Mouse (Mus musculus) gastrocnemius, adult 2 months (tissue): ENCODE results near the gene Prkcb. TPM values are rescaled to one million over a fixed set of nuclear protein-coding genes. Genes with fewer than 3 reads are reported as not detected.

Experiments
- DNase-seq: peaks from one replicate; pipeline ENCODE4 v3.0.0; 2022
- H3K27ac ChIP-seq: fragments of 200-600 bp; 2 replicates; pipeline ENCODE4 v1.8.1; 2022; ENCODE audit warnings: mild to moderate bottlenecking
- H3K4me3 ChIP-seq: fragments of 200-600 bp; 2 replicates; pipeline ENCODE4 v1.8.1; 2022; ENCODE audit warnings: mild to moderate bottlenecking, moderate library complexity
- CTCF ChIP-seq: fragments of 200-600 bp; IDR thresholded peaks from 2 replicates; pipeline ENCODE4 v1.8.1; 2022; ENCODE audit warnings: antibody characterized with exemption, mild to moderate bottlenecking, moderate library complexity
- intact Hi-C: fragments of 180-260 bp; cut with DNase I; formaldehyde crosslinking; loops from one replicate; pipeline ENCODE4 v1.15.1; 2025
- total RNA-seq, 2 experiments: library from RNA; stranded (reverse); gene quantifications; 2 replicates each; pipeline ENCODE4 v1.2.3; 2021

The Prkcb gene
- total RNA-seq, 2 experiments from 2014 or later = 0.54 to 1.1 TPM

DNA sequence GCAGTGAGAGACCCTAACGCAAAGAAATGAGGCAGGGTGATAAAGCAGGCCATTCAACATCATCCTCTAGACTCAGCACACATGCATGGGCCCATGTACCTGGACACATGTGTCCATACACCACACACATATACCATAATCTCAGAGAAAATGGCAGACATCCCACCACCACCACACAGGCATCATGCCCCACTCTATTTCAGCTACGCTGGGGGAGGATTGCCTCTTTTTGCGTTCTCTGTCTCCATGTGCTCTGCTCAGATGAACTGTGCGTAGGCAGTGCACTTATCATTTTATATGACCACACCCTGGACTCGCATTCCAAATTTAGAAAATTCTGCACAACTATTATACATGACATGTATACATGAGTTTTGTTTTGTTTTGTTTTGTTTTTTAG is 286.5 kb downstream of the Prkcb start:
- no peak for DNase-seq
- Histone ChIP-seq H3K4me3 (no peak overlapping the region), H3K27ac (no peak overlapping the region)
- intact Hi-C loops = no loop called here
- TF ChIP-seq CTCF = no peak

- no peak for TF ChIP-seq CTCF
- Histone ChIP-seq H3K4me3 (no peak overlapping the region), H3K27ac (no peak overlapping the region)
- intact Hi-C loops = no loop called here
- no peak for DNase-seq
Measured at GRCm38 (mm10) chr7:122575506-122575905, 287.0 kb downstream of the Prkcb start.

- no peak for TF ChIP-seq CTCF
- Histone ChIP-seq H3K4me3 (no peak overlapping the region), H3K27ac (no peak overlapping the region)
- intact Hi-C loops = no loop called here
- no peak for DNase-seq
Measured at GRCm38 (mm10) chr7:122577571-122577970, 289.0 kb downstream of the Prkcb start.

- intact Hi-C loops = no loop called here
- no peak for TF ChIP-seq CTCF
- Histone ChIP-seq H3K4me3 (no peak overlapping the region), H3K27ac (no peak overlapping the region)
- no peak for DNase-seq
Measured at GRCm38 (mm10) chr7:122579461-122580157, 291.1 kb downstream of the Prkcb start.

DNA sequence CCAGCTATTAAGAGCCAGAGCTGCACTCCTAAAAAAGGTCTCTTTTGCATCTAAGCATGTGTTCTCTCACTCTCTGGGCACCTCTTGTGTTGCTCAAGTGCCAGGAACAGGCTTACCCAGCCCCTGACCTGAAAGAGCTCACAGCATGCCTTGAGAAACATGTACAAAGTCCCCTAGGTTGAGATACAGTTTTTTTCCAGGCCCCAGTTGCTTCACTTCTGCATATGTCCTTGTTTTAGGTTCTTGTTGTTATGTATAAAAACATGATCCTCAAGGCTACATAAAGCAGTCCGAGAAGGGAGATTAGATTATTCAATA is 291.6 kb downstream of the Prkcb start:
- H3K27ac ChIP-seq = no peak overlapping the region

DNA sequence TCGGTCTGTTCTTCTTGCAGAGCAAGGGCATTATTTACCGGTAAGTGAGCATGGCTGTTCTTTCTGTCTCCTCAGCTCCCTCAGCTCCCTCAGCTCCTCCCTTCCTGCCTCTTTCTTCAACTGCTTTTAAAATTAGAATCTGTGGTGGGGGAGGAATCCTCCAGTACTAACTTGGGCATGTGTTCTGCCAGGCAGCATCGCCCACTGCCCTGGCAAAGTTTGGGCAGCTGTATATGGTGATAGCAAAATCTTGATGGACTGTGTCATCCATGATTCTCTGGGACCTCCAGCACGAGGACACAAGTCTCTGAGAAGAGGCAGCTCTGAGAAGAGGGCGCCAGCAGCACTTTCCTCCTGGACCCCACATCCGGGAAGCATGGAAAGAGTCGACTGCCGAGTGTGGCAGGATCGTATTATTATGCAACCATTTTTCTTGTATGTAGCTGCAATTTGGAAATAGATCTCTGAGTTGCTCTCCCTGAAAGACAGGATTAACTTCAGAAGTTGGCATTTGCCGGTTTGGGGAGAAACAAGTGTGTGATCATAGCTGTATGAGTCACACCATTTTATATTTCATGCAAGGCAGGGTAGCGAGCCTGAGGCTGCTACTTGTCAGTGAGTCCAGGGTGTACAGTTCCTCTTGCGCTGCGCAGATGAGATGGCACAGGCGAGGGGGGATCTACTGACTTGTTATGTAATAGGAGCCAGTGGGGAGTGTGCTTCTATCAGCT is 296.0 kb downstream of the Prkcb start:
- TF ChIP-seq CTCF = no peak
- H3K27ac ChIP-seq = no peak overlapping the region
- DNase-seq = no peak
- intact Hi-C loops = no loop called here
- no peak overlapping the region for H3K4me3 ChIP-seq

More for the DNA sequence above, 291.6 kb downstream of the Prkcb start:
- intact Hi-C loops = no loop called here
- TF ChIP-seq CTCF = no peak
- H3K4me3 ChIP-seq = no peak overlapping the region
- no peak for DNase-seq

DNA sequence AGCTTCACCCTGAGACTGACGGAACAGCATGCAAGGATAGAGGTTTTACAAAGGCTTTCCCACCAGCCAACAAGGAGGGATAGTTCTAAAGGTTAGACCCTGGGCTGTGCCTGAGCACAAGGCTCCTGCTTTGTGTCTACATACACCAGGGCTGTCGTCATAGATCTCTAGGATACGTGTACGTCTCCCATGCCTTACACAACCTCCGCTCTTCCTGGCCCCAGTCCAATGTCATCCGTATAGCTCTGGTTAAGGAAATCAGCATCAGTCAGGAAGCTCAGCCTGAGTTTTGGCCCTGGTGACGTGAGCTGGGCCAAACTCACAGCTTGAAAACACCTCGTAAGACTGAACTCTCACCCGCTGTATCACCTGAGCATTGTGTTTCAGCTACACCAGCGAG is 307.3 kb downstream of the Prkcb start:
- intact Hi-C loops = no loop called here
- H3K27ac ChIP-seq = no peak overlapping the region
- TF ChIP-seq CTCF = no peak
- DNase-seq = no peak
- no peak overlapping the region for H3K4me3 ChIP-seq

DNA sequence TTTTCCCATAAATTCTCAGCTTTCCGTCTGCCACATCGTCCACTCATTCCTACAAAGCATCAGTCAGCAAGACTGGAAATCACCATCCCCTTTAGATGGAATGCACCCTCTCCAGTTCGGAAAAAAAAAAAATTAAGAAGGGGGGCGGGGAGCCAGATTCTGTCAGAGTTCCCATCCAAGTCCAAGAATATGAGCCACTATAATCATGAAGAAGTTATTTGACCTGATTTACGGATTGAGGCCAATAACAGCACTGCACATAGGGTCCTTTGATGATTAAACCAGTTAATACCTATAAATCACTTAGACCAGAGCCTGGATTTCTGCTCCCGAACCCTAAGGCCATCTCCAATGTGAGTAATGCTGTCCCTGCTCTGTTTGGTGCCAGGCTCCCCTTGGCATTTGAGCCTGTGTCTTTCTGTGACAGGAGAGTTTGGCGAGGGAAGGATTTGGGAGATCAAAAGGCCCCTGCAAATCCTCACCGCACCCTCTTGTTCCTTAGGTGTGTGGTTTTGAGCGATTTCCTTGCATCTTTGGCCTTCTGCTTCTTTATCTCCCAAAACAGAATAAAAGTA is 308.1 kb downstream of the Prkcb start:
- no peak for DNase-seq
- intact Hi-C loops = no loop called here
- H3K27ac ChIP-seq = no peak overlapping the region
- H3K4me3 ChIP-seq = no peak overlapping the region
- no peak for TF ChIP-seq CTCF

DNA sequence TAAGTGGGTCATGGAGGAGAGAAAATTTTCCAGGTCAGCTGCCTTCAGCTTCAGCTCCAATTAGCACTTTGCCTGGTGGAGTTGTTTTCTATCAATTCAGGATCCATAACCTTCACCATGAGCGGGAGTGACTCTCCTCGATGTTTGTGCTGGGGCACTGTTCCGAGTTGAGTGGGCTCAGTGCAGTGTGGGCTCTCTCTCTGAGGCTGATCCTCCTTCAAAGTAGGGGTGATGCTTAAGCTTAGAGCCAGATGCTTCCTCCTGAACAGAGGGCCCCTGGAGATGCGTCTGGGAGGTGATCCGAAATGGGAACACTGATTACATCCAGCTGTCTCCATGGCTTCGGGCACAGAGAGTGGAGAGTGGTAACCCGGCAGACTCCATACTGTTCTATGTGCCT is 308.8 kb downstream of the Prkcb start:
- no peak overlapping the region for H3K27ac ChIP-seq
- DNase-seq = no peak
- no peak for TF ChIP-seq CTCF
- H3K4me3 ChIP-seq = no peak overlapping the region
- intact Hi-C loops = no loop called here

DNA sequence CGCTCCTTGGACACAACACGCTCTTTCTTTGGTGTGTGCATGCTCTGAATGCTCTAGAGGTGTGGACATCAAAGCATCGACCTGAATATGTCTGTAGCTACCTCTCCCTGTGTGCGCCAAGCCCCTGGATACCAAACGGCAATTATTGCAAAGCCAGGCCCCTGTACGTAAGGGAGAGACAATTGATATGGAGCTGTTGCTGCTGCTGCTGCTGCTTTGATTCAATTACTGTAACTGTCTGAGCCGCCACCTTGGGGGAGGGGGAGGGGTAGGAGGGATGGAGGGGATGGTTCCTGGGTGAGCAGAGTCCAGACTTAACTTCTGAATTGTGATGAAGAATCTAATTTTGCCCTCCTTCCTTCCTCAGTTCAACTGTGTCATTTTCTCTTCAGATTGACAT is 312.3 kb downstream of the Prkcb start:
- intact Hi-C loops = no loop called here
- no peak for TF ChIP-seq CTCF

DNA sequence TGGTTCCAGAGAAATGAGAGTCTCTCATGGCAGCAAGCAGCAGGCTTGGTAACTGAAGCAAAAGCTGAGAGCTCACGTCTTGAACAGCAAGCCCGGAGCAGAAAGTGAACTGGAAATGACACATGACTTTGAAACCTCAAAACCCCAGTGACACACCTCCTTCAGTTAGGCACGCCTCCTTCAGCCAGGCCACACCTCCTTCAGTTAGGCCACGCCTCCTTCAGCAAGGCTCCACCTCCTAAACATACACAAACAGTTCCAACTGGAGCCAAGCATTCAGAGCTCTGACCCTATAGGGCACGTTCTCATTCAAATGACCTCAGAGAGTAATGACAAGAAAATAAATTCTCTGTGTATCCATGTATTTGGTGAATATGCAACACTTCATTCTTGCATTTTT is 316.5 kb downstream of the Prkcb start:
- Histone ChIP-seq H3K4me3 (no peak overlapping the region), H3K27ac (no peak overlapping the region)
- TF ChIP-seq CTCF = no peak
- DNase-seq = no peak
- intact Hi-C loops = no loop called here

More for the DNA sequence above, 312.3 kb downstream of the Prkcb start:
- Histone ChIP-seq H3K4me3 (no peak overlapping the region), H3K27ac (no peak overlapping the region)
- DNase-seq = no peak

DNA sequence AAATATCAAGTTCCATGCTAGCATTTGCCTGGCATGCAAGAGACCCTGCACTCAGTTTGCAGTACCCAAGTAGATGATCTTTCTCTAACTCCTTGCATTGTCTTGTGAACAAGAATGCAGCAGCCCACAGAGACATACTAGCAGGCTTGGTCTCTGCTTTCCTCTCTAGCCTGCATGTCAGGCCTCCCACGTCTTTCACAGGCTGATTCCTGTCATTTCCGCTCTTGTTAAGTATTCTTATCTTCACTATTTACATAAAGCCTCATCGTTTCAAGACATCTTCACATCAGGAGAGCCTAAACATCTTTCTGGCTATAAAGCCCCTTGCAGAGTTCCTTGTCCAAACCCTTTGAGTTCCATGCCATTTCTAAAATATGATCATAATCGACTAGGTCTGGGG is 320.9 kb downstream of the Prkcb start:
- intact Hi-C loops = no loop called here
- no peak for DNase-seq
- no peak for TF ChIP-seq CTCF
- H3K4me3 ChIP-seq = no peak overlapping the region
- no peak overlapping the region for H3K27ac ChIP-seq

GRCm38 (mm10) chr7:122610161-122610560 is 321.6 kb downstream of the Prkcb start:
- no peak for TF ChIP-seq CTCF
- DNase-seq = no peak
- H3K27ac ChIP-seq = no peak overlapping the region
- no peak overlapping the region for H3K4me3 ChIP-seq
- intact Hi-C loops = no loop called here
